Mouse (Mus musculus): ENCODE results near the gene Tcte1. TPM values are rescaled to one million over a fixed set of nuclear protein-coding genes. Genes with fewer than 3 reads are reported as not detected.
A peak's percentile ranks its signal among the peaks of the same experiment; 100 is the strongest.

The Tcte1 gene
- total RNA-seq (2021): 1 to 10 TPM in 1 of 2 experiments, under 1 TPM in 1; 0.45 to 1.0 TPM

GRCm38 (mm10) chr17:45523263-45523662 is at the start of gene Tcte1:
Gene Tcte1 (plus strand): TSS chr17:45523434.
- intact Hi-C loops (cut with DNase I): no loop called here
- DNase-seq (ENCODE audit: extremely low spot score in 1 of 2, low spot score in 2 of 2): peak in 1 of 2 experiments; percentile 56

- intact Hi-C loops (cut with DNase I): no loop called here
- DNase-seq (ENCODE audit: extremely low spot score in 1 of 2, low spot score in 2 of 2): no peak
Observed at GRCm38 (mm10) chr17:45473667-45474066, 49.6 kb upstream of the Tcte1 start.

- intact Hi-C loops (cut with DNase I): no loop called here
- DNase-seq (ENCODE audit: extremely low spot score in 1 of 2, low spot score in 2 of 2): no peak
Observed at GRCm38 (mm10) chr17:45474146-45474545, 49.1 kb upstream of the Tcte1 start.

GRCm38 (mm10) chr17:45474669-45475465 is 48.4 kb upstream of the Tcte1 start, which contains the start of gene Spats1:
Gene Spats1 (minus strand): TSS chr17:45475415.
- peak; percentile 86 to 90 for DNase-seq (ENCODE audit: extremely low spot score in 1 of 2, low spot score in 2 of 2)
- intact Hi-C loops (cut with DNase I): no loop called here

GRCm38 (mm10) chr17:45478234-45478825 is 44.9 kb upstream of the Tcte1 start:
- intact Hi-C loops (cut with DNase I): loop anchor here (2.0 kb wide), 1 partner anchor 74 kb away; no protein-coding TSS in a partner anchor
- peak; percentile 70 to 80 for DNase-seq (ENCODE audit: extremely low spot score in 1 of 2, low spot score in 2 of 2)

GRCm38 (mm10) chr17:45480429-45480828 is 42.8 kb upstream of the Tcte1 start:
- intact Hi-C loops (cut with DNase I): no loop called here
- no peak for DNase-seq (ENCODE audit: extremely low spot score in 1 of 2, low spot score in 2 of 2)

- DNase-seq (ENCODE audit: extremely low spot score in 1 of 2, low spot score in 2 of 2): no peak
- intact Hi-C loops (cut with DNase I): no loop called here
Observed at GRCm38 (mm10) chr17:45485581-45485980, 37.7 kb upstream of the Tcte1 start.

GRCm38 (mm10) chr17:45487216-45487615 is 36.0 kb upstream of the Tcte1 start:
- intact Hi-C loops (cut with DNase I): no loop called here
- no peak for DNase-seq (ENCODE audit: extremely low spot score in 1 of 2, low spot score in 2 of 2)

- no peak for DNase-seq (ENCODE audit: extremely low spot score in 1 of 2, low spot score in 2 of 2)
- intact Hi-C loops (cut with DNase I): no loop called here
Observed at GRCm38 (mm10) chr17:45488321-45489254, 34.6 kb upstream of the Tcte1 start.

- DNase-seq (ENCODE audit: extremely low spot score in 1 of 2, low spot score in 2 of 2): no peak
Observed at GRCm38 (mm10) chr17:45489736-45490135, 33.5 kb upstream of the Tcte1 start.

GRCm38 (mm10) chr17:45490532-45491154 is 32.6 kb upstream of the Tcte1 start:
- DNase-seq (ENCODE audit: extremely low spot score in 1 of 2, low spot score in 2 of 2): no peak
- intact Hi-C loops (cut with DNase I): no loop called here

More at GRCm38 (mm10) chr17:45489736-45490135, 33.5 kb upstream of the Tcte1 start:
- intact Hi-C loops (cut with DNase I): no loop called here

GRCm38 (mm10) chr17:45495398-45495797 is 27.8 kb upstream of the Tcte1 start:
- DNase-seq (ENCODE audit: extremely low spot score in 1 of 2, low spot score in 2 of 2): no peak
- intact Hi-C loops (cut with DNase I): no loop called here

GRCm38 (mm10) chr17:45498397-45498796 is 24.8 kb upstream of the Tcte1 start:
- intact Hi-C loops (cut with DNase I): no loop called here
- DNase-seq (ENCODE audit: extremely low spot score in 1 of 2, low spot score in 2 of 2): no peak

GRCm38 (mm10) chr17:45499516-45499915 is 23.7 kb upstream of the Tcte1 start:
- DNase-seq (ENCODE audit: extremely low spot score in 1 of 2, low spot score in 2 of 2): no peak
- intact Hi-C loops (cut with DNase I): no loop called here

GRCm38 (mm10) chr17:45500981-45501380 is 22.3 kb upstream of the Tcte1 start:
- no peak for DNase-seq (ENCODE audit: extremely low spot score in 1 of 2, low spot score in 2 of 2)
- intact Hi-C loops (cut with DNase I): no loop called here

- intact Hi-C loops (cut with DNase I): no loop called here
- no peak for DNase-seq (ENCODE audit: extremely low spot score in 1 of 2, low spot score in 2 of 2)
Observed at GRCm38 (mm10) chr17:45502324-45502723, 20.9 kb upstream of the Tcte1 start.

- DNase-seq (ENCODE audit: extremely low spot score in 1 of 2, low spot score in 2 of 2): no peak
- intact Hi-C loops (cut with DNase I): no loop called here
Observed at GRCm38 (mm10) chr17:45503301-45503973, 19.8 kb upstream of the Tcte1 start.

- DNase-seq (ENCODE audit: extremely low spot score in 1 of 2, low spot score in 2 of 2): no peak
- intact Hi-C loops (cut with DNase I): no loop called here
Observed at GRCm38 (mm10) chr17:45505941-45506465, 17.2 kb upstream of the Tcte1 start.

Measured in left cerebral cortex, postnatal 10 days (tissue).